Mouse (Mus musculus): ENCODE measurements around the gene Fbxo42. TPM values are rescaled to one million over a fixed set of nuclear protein-coding genes. Genes with fewer than 3 reads are reported as not detected.

The Fbxo42 gene
- polyA plus RNA-seq, 1 experiment, result 22.1 TPM

- TF ChIP-seq POLR2A (IDR thresholded peaks at IDR 0.05; ENCODE audit: low read depth, low read length), result no peak
- no peak for TF ChIP-seq CTCF (IDR thresholded peaks at IDR 0.05; ENCODE audit: borderline replicate concordance, insufficient read depth, low read length)
- Histone ChIP-seq H3K4me3 (ENCODE audit: insufficient read depth, low read length) (no peak overlapping the region), H3K4me1 (ENCODE audit: control insufficient read depth, insufficient read depth, low read length) (no peaks in the 10 kb centered on the region), H3K27ac (ENCODE audit: insufficient read depth, low read length) (no peak overlapping the region)
Measured at GRCm38 (mm10) chr4:141233196-141233595, 85.5 kb downstream of the Fbxo42 start.

- H3K4me1 ChIP-seq (ENCODE audit: control insufficient read depth, insufficient read depth, low read length), result no peaks in the 10 kb centered on the region
- no peak overlapping the region for H3K27ac ChIP-seq (ENCODE audit: insufficient read depth, low read length)
- TF ChIP-seq POLR2A (IDR thresholded peaks at IDR 0.05; ENCODE audit: low read depth, low read length) (no peak), CTCF (IDR thresholded peaks at IDR 0.05; ENCODE audit: borderline replicate concordance, insufficient read depth, low read length) (no peak)
- H3K4me3 ChIP-seq (ENCODE audit: insufficient read depth, low read length), result no peak overlapping the region
Measured at GRCm38 (mm10) chr4:141235537-141236111, 87.9 kb downstream of the Fbxo42 start.

GRCm38 (mm10) chr4:141236856-141237255 is 89.1 kb downstream of the Fbxo42 start:
- TF ChIP-seq CTCF (IDR thresholded peaks at IDR 0.05; ENCODE audit: borderline replicate concordance, insufficient read depth, low read length), result no peak
- TF ChIP-seq POLR2A (IDR thresholded peaks at IDR 0.05; ENCODE audit: low read depth, low read length), result no peak
- Histone ChIP-seq H3K4me3 (ENCODE audit: insufficient read depth, low read length) (no peak overlapping the region), H3K4me1 (ENCODE audit: control insufficient read depth, insufficient read depth, low read length) (no peaks in the 10 kb centered on the region), H3K27ac (ENCODE audit: insufficient read depth, low read length) (no peak overlapping the region)

- peaks cover 2% of the 10 kb centered on the region; the same call in 1 of the 2 replicates for H3K4me1 ChIP-seq (ENCODE audit: control insufficient read depth, insufficient read depth, low read length)
- peak overlapping the region; percentile 20 for H3K4me3 ChIP-seq (ENCODE audit: insufficient read depth, low read length)
- TF ChIP-seq POLR2A (IDR thresholded peaks at IDR 0.05; ENCODE audit: low read depth, low read length), result no peak; the same call in 1 of the 2 replicates
- no peak for TF ChIP-seq CTCF (IDR thresholded peaks at IDR 0.05; ENCODE audit: borderline replicate concordance, insufficient read depth, low read length)
- no peak overlapping the region for H3K27ac ChIP-seq (ENCODE audit: insufficient read depth, low read length)
Measured at GRCm38 (mm10) chr4:141238492-141239387, 91.0 kb downstream of the Fbxo42 start.

GRCm38 (mm10) chr4:141239388-141240125 is 91.8 kb downstream of the Fbxo42 start, which contains the start of gene Arhgef19:
Gene Arhgef19, plus strand, starts transcription at chr4:141239499.
- H3K4me3 ChIP-seq (ENCODE audit: insufficient read depth, low read length), result peak within 1 kb of the TSS; percentile 44
- no peak for TF ChIP-seq CTCF (IDR thresholded peaks at IDR 0.05; ENCODE audit: borderline replicate concordance, insufficient read depth, low read length)
- peak; percentile 93 for TF ChIP-seq POLR2A (IDR thresholded peaks at IDR 0.05; ENCODE audit: low read depth, low read length)
- peak within 1 kb of the TSS; percentile 42; the same call in 1 of the 2 replicates for H3K27ac ChIP-seq (ENCODE audit: insufficient read depth, low read length)
- H3K4me1 ChIP-seq (ENCODE audit: control insufficient read depth, insufficient read depth, low read length), result peaks cover 2% of the 10 kb centered on the region; the same call in 1 of the 2 replicates

- Histone ChIP-seq H3K27ac (ENCODE audit: insufficient read depth, low read length) (no peak overlapping the region), H3K4me3 (ENCODE audit: insufficient read depth, low read length) (no peak overlapping the region), H3K4me1 (ENCODE audit: control insufficient read depth, insufficient read depth, low read length) (peaks cover 3% of the 10 kb centered on the region)
- TF ChIP-seq CTCF (IDR thresholded peaks at IDR 0.05; ENCODE audit: borderline replicate concordance, insufficient read depth, low read length) (no peak), POLR2A (IDR thresholded peaks at IDR 0.05; ENCODE audit: low read depth, low read length) (no peak)
Measured at GRCm38 (mm10) chr4:141240617-141241016, 92.9 kb downstream of the Fbxo42 start.

GRCm38 (mm10) chr4:141241861-141242260 is 94.1 kb downstream of the Fbxo42 start:
- Histone ChIP-seq H3K27ac (ENCODE audit: insufficient read depth, low read length) (no peak overlapping the region), H3K4me1 (ENCODE audit: control insufficient read depth, insufficient read depth, low read length) (peaks cover 8% of the 10 kb centered on the region), H3K4me3 (ENCODE audit: insufficient read depth, low read length) (no peak overlapping the region)
- TF ChIP-seq POLR2A (IDR thresholded peaks at IDR 0.05; ENCODE audit: low read depth, low read length) (no peak), CTCF (IDR thresholded peaks at IDR 0.05; ENCODE audit: borderline replicate concordance, insufficient read depth, low read length) (no peak)

- Histone ChIP-seq H3K27ac (ENCODE audit: insufficient read depth, low read length) (no peak overlapping the region), H3K4me1 (ENCODE audit: control insufficient read depth, insufficient read depth, low read length) (peaks cover 13% of the 10 kb centered on the region), H3K4me3 (ENCODE audit: insufficient read depth, low read length) (no peak overlapping the region)
- TF ChIP-seq CTCF (IDR thresholded peaks at IDR 0.05; ENCODE audit: borderline replicate concordance, insufficient read depth, low read length), result no peak
- no peak for TF ChIP-seq POLR2A (IDR thresholded peaks at IDR 0.05; ENCODE audit: low read depth, low read length)
Measured at GRCm38 (mm10) chr4:141242651-141243241, 95.0 kb downstream of the Fbxo42 start.

GRCm38 (mm10) chr4:141243636-141244035 is 95.9 kb downstream of the Fbxo42 start:
- Histone ChIP-seq H3K4me1 (ENCODE audit: control insufficient read depth, insufficient read depth, low read length) (peaks cover 13% of the 10 kb centered on the region), H3K4me3 (ENCODE audit: insufficient read depth, low read length) (no peak overlapping the region), H3K27ac (ENCODE audit: insufficient read depth, low read length) (no peak overlapping the region)
- no peak for TF ChIP-seq CTCF (IDR thresholded peaks at IDR 0.05; ENCODE audit: borderline replicate concordance, insufficient read depth, low read length)
- no peak for TF ChIP-seq POLR2A (IDR thresholded peaks at IDR 0.05; ENCODE audit: low read depth, low read length)
